ENCODE assay signal across 33 mouse cellular contexts in the genomic region with DNA sequence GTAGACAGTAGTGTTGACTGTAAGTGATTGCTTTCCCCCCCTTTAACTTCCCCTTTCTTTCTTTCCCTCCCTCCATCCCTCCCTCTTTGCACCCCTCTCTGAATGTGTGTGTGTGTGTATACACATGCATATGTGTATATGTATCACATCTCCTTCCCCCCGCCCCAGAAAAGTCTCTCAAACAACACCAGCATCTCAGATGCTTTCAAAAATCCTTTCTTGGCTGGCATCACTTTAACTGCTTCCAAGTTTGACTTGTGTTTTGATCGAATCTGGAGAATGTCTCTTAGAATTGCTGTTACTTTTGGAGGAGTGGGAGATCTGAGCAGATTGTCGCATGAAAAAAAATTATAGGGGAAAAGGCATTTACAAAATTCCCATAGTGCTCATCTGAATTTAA.
"Had no signal": no experiment of that assay in that cellular context is flagged by ENCODE, and none has a peak within 500 bp of the region (broad histone marks: within the 10 kb centered on the region; RNA-seq: fewer than 3 reads in every experiment).

No protein-coding gene starts in this region.

- H3K9me3 ChIP-seq: heart, embryonic 13.5 days; heart, embryonic 15.5 days; hindbrain, embryonic 10.5 days; hindbrain, embryonic 12.5 days; hindbrain, embryonic 13.5 days; hindbrain, embryonic 15.5 days; intestine, embryonic 15.5 days; kidney, embryonic 15.5 days had no signal

- H3K27me3 ChIP-seq: heart, embryonic 13.5 days; heart, embryonic 15.5 days; hindbrain, embryonic 12.5 days; hindbrain, embryonic 13.5 days; hindbrain, embryonic 15.5 days; intestine, embryonic 15.5 days had no signal

- H3K27ac ChIP-seq: heart, embryonic 13.5 days; heart, embryonic 15.5 days; hindbrain, embryonic 10.5 days; hindbrain, embryonic 12.5 days; hindbrain, embryonic 13.5 days; hindbrain, embryonic 14.5 days; hindbrain, embryonic 15.5 days; hindbrain, postnatal 0 days; intestine, embryonic 15.5 days; kidney, embryonic 15.5 days; kidney, postnatal 0 days; layer of hippocampus, adult 2 months; left cerebral cortex, adult 2 months had no signal

- ATAC-seq: hindbrain, embryonic 16.5 days; hindbrain, postnatal 0 days; inflammation-experienced regulatory T-cells, adult 6 months; intestine, embryonic 15.5 days; intestine, embryonic 16.5 days; intestine, postnatal 0 days had no signal

- H3K4me1 ChIP-seq: heart, embryonic 13.5 days; heart, embryonic 15.5 days; hindbrain, embryonic 12.5 days; hindbrain, embryonic 13.5 days; hindbrain, embryonic 15.5 days; intestine, embryonic 15.5 days; kidney, embryonic 15.5 days had no signal

- H3K36me3 ChIP-seq: heart, embryonic 13.5 days; heart, embryonic 15.5 days; hindbrain, embryonic 10.5 days; hindbrain, embryonic 12.5 days; hindbrain, embryonic 13.5 days; hindbrain, embryonic 15.5 days; intestine, embryonic 15.5 days; kidney, embryonic 15.5 days had no signal

- H3K9ac ChIP-seq: heart, embryonic 13.5 days; heart, embryonic 15.5 days; hindbrain, embryonic 12.5 days; hindbrain, embryonic 13.5 days; hindbrain, embryonic 14.5 days; hindbrain, embryonic 15.5 days; intestine, embryonic 15.5 days; kidney, embryonic 15.5 days had no signal

- H3K4me3 ChIP-seq: heart, embryonic 13.5 days; heart, embryonic 15.5 days; hindbrain, embryonic 10.5 days; hindbrain, embryonic 12.5 days; hindbrain, embryonic 13.5 days; hindbrain, embryonic 15.5 days; intestine, embryonic 15.5 days; kidney, embryonic 15.5 days; layer of hippocampus, adult 2 months; left cerebral cortex, adult 2 months had no signal

- H3K4me2 ChIP-seq: heart, embryonic 13.5 days; heart, embryonic 15.5 days; hindbrain, embryonic 12.5 days; hindbrain, embryonic 13.5 days; hindbrain, embryonic 14.5 days; hindbrain, embryonic 15.5 days; intestine, embryonic 15.5 days; kidney, embryonic 15.5 days had no signal

- DNase-seq: heart, postnatal 10 days; heart, postnatal 14 days; heart, postnatal 36 days; heart, postnatal 4 days; kidney, adult 11 months; kidney, adult 18-20 months; kidney, adult 2 months; kidney, adult 8-10 months; kidney, adult 9 months; kidney, postnatal 10 days; kidney, postnatal 14 days; kidney, postnatal 25 days; kidney, postnatal 36 days; kidney, postnatal 4 days; layer of hippocampus, adult 9-11 months; layer of hippocampus, postnatal 36 days had no signal
